Mouse (Mus musculus) forebrain, postnatal 0 days (tissue): ENCODE measurements at regions not wholly inside any gene's neighbourhood (a gene's known extent, or its start where the extent isn't known, plus 50 kb on each side); places are given as distances from the start of the nearest gene placed in this dataset.

Experiments
- ATAC-seq: fragments of 200-750 bp; cut with Nextera tagmentation; 2 replicates; pipeline ENCODE4 v1.8.0; 2017; ENCODE audit warnings: mild to moderate bottlenecking, moderate library complexity
- DNase-seq: peaks from one replicate; pipeline ENCODE4 v3.0.0-alpha.2; 2015
- H3K27ac ChIP-seq: fragments of 300-500 bp; sonication (generic); 2 replicates; pipeline ENCODE4 v1.5.1; 2014; ENCODE audit warnings: low read depth, mild to moderate bottlenecking, antibody characterized with exemption, low read length, moderate library complexity, mixed read lengths
- H3K27me3 ChIP-seq: fragments of 300-500 bp; sonication (generic); 2 replicates; pipeline ENCODE4 v1.6.1; 2014; ENCODE audit warnings: mild to moderate bottlenecking, low read length, mixed read lengths; ENCODE audit not compliant: insufficient read depth
- H3K36me3 ChIP-seq: fragments of 300-500 bp; sonication (generic); 2 replicates; pipeline ENCODE4 v1.6.1; 2014; ENCODE audit warnings: mild to moderate bottlenecking, moderate library complexity; ENCODE audit not compliant: insufficient read depth
- H3K4me1 ChIP-seq: fragments of 300-500 bp; sonication (generic); 2 replicates; pipeline ENCODE4 v1.6.1; 2014; ENCODE audit warnings: antibody characterized with exemption; ENCODE audit not compliant: insufficient read depth
- H3K4me2 ChIP-seq: fragments of 300-500 bp; sonication (generic); 2 replicates; pipeline ENCODE4 v1.6.1; 2014; ENCODE audit warnings: low read depth, mild to moderate bottlenecking, moderate library complexity
- H3K4me3 ChIP-seq: fragments of 300-500 bp; sonication (generic); 2 replicates; pipeline ENCODE4 v1.5.1; 2014; ENCODE audit warnings: low read depth, low read length, mixed read lengths
- H3K9ac ChIP-seq: fragments of 300-500 bp; sonication (generic); 2 replicates; pipeline ENCODE4 v1.6.1; 2014; ENCODE audit warnings: mild to moderate bottlenecking
- H3K9me3 ChIP-seq: fragments of 300-500 bp; sonication (generic); 2 replicates; pipeline ENCODE4 v1.6.1; 2016; ENCODE audit warnings: low read length
- CTCF ChIP-seq: sonication (generic); IDR thresholded peaks from 2 replicates; pipeline ENCODE4 v1.5.1; 2016; ENCODE audit warnings: antibody characterized with exemption, control low read depth, low read depth
- WGBS: fragments of 180-500 bp; shearing (Covaris S2); extraction: QIAGEN DNeasy Blood & Tissue Kit; methylation state at CpG from one replicate; pipeline ENCODE4 v1.1.7; 2014; 5-methylcytosine and 5-hydroxymethylcytosine counted together

DNA sequence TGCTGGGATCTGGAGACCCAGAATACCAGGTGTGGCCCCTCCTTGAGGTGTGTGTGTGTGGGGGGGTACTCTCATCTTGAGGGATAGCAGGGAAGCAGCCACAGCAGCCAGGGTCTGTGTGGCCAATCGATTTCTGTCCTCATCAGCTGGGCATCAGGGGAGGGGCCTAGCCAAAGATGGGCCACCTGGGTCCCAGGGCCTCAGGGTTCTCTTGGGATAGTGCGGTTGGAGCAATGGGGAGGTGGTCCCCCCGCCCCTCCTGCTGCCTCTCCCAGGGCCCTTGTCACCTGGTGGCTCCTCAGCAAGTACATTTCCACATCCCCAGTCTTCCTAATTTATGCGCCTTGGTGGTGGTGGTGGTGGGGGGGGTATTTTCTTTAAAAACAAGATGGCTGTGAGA lies 55.4 kb downstream of the Uncx start:
- H3K4me1 ChIP-seq = peaks cover 7% of the 10 kb centered on the region; the same call in 1 of the 2 replicates
- 16% methylated on average over 4 of the region's 4 CpGs for WGBS
- H3K36me3 ChIP-seq = no peaks in the 10 kb centered on the region
- H3K4me3 ChIP-seq = no peak overlapping the region
- TF ChIP-seq CTCF = no peak
- ATAC-seq (no peak), DNase-seq (no peak)
- H3K27me3 ChIP-seq = peaks cover 13% of the 10 kb centered on the region
- H3K4me2 ChIP-seq = peak overlapping the region; percentile 24; the same call in 1 of the 2 replicates
- no peak overlapping the region for H3K9ac ChIP-seq
- H3K27ac ChIP-seq = no peak overlapping the region
- no peaks in the 10 kb centered on the region for H3K9me3 ChIP-seq

- TF ChIP-seq CTCF = no peak
- Histone ChIP-seq H3K4me3 (0 out of 2 replicates have a peak overlapping the region, but pooled peaks have one; percentile 11), H3K4me1 (peaks cover 7% of the 10 kb centered on the region; the same call in 1 of the 2 replicates), H3K27ac (no peak overlapping the region), H3K4me2 (peak overlapping the region; percentile 24), H3K9me3 (no peaks in the 10 kb centered on the region), H3K36me3 (no peaks in the 10 kb centered on the region), H3K27me3 (peaks cover 13% of the 10 kb centered on the region), H3K9ac (no peak overlapping the region)
- 4% methylated on average over 25 of the region's 25 CpGs for WGBS
- ATAC-seq (0 out of 2 replicates have a peak, but pooled peaks have one; percentile 32), DNase-seq (no peak)
Measured at GRCm38 (mm10) chr5:139599191-139599937, 56.1 kb downstream of the Uncx start.

DNA sequence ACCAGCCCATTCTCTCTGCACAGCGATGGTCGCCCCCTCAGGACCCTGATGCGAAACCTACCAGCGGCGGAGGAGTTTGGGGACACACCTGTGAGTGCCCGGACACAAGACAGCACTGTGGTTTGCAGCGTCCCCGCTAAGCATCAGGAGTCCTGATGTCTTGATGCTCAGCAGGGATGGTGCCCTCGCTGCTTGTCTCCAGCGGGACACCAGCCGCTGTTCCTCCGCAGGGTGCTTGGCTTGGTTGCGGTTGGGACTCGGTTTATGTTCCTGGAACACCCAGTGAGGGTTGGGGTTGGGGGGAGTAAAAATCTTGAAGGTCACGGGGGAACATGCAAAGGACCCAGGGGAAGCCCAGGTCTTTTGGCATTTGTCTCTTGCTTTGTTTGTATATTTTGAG lies 56.9 kb downstream of the Uncx start:
- DNase-seq (no peak), ATAC-seq (no peak)
- Histone ChIP-seq H3K9ac (no peak overlapping the region), H3K4me1 (peaks cover 7% of the 10 kb centered on the region; the same call in 1 of the 2 replicates), H3K27ac (no peak overlapping the region), H3K4me3 (no peak overlapping the region), H3K9me3 (no peaks in the 10 kb centered on the region), H3K4me2 (no peak overlapping the region), H3K36me3 (no peaks in the 10 kb centered on the region), H3K27me3 (peaks cover 13% of the 10 kb centered on the region)
- TF ChIP-seq CTCF = no peak
- 11% methylated on average over 15 of the region's 15 CpGs for WGBS

DNA sequence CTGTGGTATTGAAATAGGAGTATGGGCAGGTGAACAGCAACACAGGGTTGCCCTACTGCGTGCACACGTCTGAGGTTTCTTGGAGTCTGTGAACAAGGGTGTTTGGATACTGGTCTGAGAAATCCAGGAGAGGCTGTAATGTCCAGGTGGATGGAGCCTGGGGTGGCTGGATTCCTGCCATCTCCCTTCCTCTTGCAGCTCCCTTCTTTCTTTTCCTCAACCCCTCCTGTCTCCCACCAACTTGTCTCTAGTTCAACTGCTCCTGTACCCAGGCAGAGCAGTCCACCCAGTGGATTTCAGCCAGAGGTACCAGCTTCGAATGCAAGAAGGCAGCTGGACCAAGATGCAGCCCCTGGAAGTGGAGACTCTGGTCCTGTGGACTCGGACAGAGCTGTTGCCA lies 59.6 kb downstream of the Uncx start:
- ATAC-seq = no peak
- no peaks in the 10 kb centered on the region for H3K36me3 ChIP-seq
- 85% methylated on average over 4 of the region's 4 CpGs for WGBS
- H3K4me2 ChIP-seq = no peak overlapping the region
- H3K9ac ChIP-seq = no peak overlapping the region
- no peak overlapping the region for H3K4me3 ChIP-seq
- no peak for DNase-seq
- no peak for TF ChIP-seq CTCF
- no peak overlapping the region for H3K27ac ChIP-seq
- H3K9me3 ChIP-seq = no peaks in the 10 kb centered on the region
- peaks cover 7% of the 10 kb centered on the region; the same call in 1 of the 2 replicates for H3K4me1 ChIP-seq
- H3K27me3 ChIP-seq = peaks cover 13% of the 10 kb centered on the region

GRCm38 (mm10) chr5:139603535-139603934 lies 60.2 kb downstream of the Uncx start:
- H3K4me2 ChIP-seq = no peak overlapping the region
- no peaks in the 10 kb centered on the region for H3K9me3 ChIP-seq
- peaks cover 7% of the 10 kb centered on the region; the same call in 1 of the 2 replicates for H3K4me1 ChIP-seq
- H3K27ac ChIP-seq = no peak overlapping the region
- 35% methylated on average over 4 of the region's 4 CpGs for WGBS
- no peak overlapping the region for H3K9ac ChIP-seq
- no peak for DNase-seq
- peaks cover 13% of the 10 kb centered on the region for H3K27me3 ChIP-seq
- no peak for TF ChIP-seq CTCF
- H3K4me3 ChIP-seq = no peak overlapping the region
- ATAC-seq = no peak
- no peaks in the 10 kb centered on the region for H3K36me3 ChIP-seq

GRCm38 (mm10) chr5:139604327-139604726 lies 61.0 kb downstream of the Uncx start:
- TF ChIP-seq CTCF = no peak
- Histone ChIP-seq H3K4me1 (peaks cover 4% of the 10 kb centered on the region; the same call in 1 of the 2 replicates), H3K4me3 (no peak overlapping the region), H3K9ac (no peak overlapping the region), H3K4me2 (no peak overlapping the region), H3K36me3 (no peaks in the 10 kb centered on the region), H3K27me3 (peaks cover 10% of the 10 kb centered on the region), H3K27ac (no peak overlapping the region), H3K9me3 (no peaks in the 10 kb centered on the region)
- no peak for ATAC-seq
- WGBS = 69% methylated on average over 4 of the region's 4 CpGs
- no peak for DNase-seq
